Mouse (Mus musculus): ENCODE measurements around the gene Inpp5a.

Inpp5a gene

DNA sequence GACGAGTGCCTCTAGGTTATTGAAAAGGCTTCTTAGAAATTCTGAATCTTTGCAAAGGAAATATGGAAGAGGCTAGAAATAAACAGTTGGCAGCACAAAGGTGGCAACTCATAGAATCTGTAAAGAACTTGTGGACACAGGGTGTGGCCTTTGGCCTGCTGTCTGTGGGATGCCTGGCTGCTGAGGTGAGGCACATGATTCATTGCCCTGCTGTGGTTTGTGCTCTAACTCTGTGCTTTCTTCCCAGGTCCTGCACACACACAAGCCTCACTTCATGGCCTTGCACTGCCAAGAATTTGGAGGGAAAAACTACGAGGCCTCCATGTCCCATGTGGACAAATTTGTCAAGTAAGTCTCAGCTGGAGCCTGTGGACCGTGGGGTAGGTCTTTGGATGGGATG is 88.8 kb downstream of the Inpp5a start:
- DNase-seq (ENCODE audit: low spot score in 2 of 2) = no peak

DNA sequence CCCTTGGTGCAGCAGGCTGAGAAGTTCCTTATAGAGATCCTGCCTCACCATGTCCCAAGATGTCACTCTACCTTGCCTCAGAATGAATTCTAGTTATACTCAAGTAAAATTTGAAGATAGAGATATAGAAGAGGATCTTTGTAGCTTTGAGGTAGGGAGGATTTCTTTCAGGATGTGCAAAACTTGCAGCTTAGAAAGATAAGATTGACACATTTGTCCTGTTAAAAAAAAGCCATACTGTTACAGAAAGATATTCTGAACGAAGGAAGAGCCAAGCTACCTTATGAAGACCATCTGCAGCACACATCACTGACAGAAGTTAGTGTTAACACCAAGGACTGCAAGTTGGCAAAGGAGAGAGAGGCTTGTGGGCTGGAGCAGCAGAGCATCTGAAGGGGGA is 90.2 kb downstream of the Inpp5a start:
- no peak for DNase-seq (ENCODE audit: low spot score in 2 of 2)

- DNase-seq (ENCODE audit: low spot score in 2 of 2) = no peak
Measured at GRCm38 (mm10) chr7:139479626-139480025, 90.7 kb downstream of the Inpp5a start.

GRCm38 (mm10) chr7:139484206-139484955 is 95.5 kb downstream of the Inpp5a start:
- DNase-seq (ENCODE audit: low spot score in 2 of 2) = no peak

DNA sequence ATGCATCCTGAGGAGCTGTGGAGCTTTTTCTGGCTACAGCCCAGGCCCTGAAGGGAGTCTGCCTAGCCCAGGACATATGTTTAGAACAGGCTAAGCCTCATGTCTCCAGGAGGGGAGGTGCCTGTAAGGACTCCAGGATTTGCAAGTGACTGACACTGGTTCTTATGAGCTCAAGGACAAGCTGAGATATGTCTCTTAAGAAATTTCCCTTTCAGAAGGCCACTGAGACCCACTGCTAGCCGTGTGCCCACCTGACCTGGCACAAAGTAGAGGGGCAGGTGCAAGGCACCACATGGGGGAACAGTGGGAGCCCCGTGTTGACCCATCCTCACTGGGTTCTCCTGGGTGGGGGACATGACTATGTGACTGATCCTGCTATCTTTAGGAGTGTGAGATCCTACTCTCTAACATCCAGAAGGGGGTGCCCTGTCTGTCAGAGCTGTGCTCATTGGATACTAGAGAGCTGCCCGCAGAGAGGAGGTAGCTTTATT is 100.9 kb downstream of the Inpp5a start:
- DNase-seq (ENCODE audit: low spot score in 2 of 2) = no peak

GRCm38 (mm10) chr7:139492351-139492750 is 103.4 kb downstream of the Inpp5a start:
- no peak for DNase-seq (ENCODE audit: low spot score in 2 of 2)

DNA sequence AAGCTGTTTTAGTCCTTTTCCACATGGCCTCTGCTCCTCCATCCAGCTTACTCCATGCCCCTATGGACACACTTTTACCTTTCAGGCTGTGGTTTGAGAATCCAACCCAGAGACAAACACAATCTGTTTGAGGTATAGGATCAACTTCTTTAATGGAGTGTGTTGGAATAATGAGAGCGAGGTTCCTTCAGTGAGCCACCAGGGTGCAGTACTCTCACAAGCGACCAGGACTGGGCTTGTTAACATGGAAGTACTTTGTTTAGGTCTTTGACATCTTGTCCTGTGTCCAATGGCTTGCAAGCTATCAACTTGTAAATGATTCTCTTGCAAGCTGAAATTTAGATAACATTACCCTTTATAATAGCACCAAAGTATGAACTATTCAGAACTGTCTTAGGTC is 104.0 kb downstream of the Inpp5a start:
- DNase-seq (ENCODE audit: low spot score in 2 of 2) = no peak

GRCm38 (mm10) chr7:139495791-139496190 is 106.9 kb downstream of the Inpp5a start:
- DNase-seq (ENCODE audit: low spot score in 2 of 2) = no peak

- no peak for DNase-seq (ENCODE audit: low spot score in 2 of 2)
Measured at GRCm38 (mm10) chr7:139498038-139498625, 109.2 kb downstream of the Inpp5a start.

DNA sequence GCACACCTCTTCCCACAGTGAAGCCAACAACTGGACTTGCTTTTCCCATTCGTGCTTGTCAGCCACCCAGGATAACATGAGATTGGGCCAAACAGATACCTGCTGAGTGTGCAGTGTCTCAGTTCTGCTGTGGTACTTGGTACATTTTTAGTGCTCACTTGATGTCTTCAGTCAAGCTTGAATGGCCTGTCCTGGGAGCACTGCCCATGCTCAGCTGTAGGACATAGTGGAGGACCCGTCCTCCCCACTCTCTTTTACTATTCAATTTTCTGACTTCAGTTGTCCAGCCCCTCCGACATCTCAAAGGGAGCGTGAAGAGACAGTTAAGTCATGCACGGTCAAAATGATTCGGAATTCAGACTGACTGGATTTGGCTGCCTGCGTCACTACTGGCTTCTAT is 115.2 kb downstream of the Inpp5a start:
- no peak for DNase-seq (ENCODE audit: low spot score in 2 of 2)

DNA sequence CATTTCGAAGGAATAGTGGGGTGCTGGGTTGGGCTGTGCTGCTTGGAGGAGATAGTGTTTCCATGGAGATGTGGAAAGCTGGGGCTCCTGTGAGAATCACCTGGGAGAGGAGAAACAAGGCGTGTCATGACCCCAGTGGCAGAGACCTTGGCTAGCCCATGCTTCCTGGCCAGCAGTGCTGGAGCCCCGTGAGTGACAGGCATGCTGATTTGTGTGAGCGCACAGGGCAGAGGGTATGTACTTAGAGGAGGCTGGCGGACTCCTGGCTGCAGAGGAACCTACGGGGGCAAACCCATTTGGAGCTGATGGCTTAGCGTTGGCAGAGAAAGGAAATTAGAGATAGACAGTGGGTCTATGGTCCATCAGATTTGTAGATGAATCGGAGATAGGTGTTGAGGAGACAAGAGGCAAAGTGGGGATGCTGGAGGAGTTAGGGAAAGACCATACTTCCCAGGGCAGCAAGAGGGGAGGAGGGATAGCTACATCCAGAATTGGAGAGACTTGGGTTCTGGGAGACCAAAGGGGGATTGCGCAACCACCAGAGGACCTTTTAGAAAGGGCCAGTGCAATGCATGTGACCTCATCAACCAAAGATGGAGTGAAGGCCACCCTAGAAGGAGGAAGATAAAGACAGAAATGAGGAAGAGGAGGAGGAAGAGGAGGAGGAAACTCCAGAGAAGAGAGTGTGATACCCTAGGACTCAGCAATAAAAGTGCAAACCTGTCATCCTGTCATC is 117.9 kb downstream of the Inpp5a start:
- no peak for DNase-seq (ENCODE audit: low spot score in 2 of 2)

DNA sequence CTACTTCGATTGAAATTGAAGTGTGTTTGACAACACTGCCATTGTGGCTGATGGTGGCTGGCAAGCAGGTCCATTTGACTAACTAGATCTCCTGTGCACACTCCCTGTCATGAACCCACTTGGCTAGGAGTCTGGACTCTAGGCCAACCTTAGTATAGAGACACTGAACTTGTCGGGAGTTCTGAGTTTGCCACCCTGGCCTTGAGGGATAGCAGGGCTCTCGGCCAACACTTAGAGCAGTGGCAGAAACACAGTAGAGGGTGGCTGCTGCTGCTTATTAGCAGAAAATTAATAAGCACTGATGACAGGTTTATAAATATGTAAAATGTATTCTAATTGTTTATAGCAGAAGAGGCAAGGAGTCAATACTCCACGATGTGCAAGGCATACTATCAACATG is 120.0 kb downstream of the Inpp5a start:
- DNase-seq (ENCODE audit: low spot score in 2 of 2) = no peak

GRCm38 (mm10) chr7:139515959-139516660 is 127.2 kb downstream of the Inpp5a start:
- DNase-seq (ENCODE audit: low spot score in 2 of 2) = no peak

DNA sequence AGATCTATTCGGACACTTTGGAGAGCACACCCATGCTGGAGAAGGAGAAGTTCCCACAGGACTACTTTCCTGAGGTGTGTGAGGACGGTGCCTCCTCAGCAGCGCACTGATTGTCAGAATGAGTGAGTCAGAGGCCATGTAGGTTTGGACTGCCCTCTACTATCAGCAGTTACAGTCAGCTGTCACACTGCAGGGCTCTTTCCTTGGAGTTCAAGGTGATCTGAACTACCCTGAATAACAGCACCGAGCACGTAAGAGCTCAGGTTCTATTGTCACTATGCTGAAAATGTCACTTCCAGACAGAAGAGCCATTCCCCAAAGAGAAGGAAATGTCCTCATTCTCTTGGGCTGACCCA is 127.7 kb downstream of the Inpp5a start:
- no peak for DNase-seq (ENCODE audit: low spot score in 2 of 2)

DNA sequence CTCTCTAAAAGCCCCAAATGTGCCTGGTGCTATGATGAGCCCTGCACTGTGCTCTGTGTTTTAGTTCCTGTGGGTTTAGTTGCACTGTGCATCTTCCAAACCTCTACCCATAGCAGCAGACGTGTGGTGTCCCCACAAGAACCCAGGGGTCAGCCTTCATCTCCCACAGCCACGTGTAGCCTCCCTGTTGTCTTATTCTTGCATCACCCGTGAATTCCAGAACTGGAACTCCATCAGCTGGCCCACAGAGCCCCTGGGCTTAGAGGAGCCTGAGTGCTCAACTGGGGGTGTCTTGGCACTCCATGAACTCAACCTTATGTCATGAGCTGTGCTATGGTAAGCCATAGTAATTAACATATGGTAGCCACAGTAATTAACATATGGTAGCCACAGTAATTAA is 129.4 kb downstream of the Inpp5a start:
- no peak for DNase-seq (ENCODE audit: low spot score in 2 of 2)

DNA sequence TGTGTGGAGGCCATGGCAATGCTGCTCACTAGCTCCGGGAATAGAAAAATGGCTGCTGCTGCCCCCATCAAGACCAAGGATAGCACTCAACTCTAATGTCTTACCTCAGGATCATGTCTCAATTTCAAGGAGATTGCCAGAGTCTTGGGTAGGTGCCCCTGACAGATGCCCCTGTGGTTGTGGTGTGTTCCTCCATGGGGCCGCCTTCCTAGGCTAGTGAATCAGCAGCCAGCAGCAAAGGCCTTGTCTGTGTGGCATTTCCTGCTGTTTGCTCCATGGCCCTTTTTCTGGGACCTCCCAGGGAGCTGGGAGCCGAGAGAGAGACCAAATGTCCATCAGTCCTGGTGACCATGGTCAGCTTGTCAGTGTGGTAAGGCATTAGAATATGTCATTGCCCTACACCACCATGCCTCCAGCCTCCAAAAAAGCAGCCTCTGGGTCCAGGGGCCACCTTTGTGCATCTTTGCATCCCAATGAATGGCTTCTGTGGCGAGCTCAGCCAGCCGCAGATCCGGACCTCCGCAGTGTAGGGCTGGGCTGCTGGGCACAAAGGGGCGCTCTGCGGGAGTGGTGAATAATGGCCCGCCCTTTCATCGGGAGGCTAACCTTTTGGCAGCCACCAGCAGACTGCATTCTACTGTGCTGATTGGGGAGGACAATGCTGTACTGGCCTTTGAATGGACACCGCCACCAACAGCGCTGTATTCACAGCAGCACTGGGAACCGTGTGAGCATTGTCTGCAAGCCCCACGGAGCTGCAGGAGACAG is 139.6 kb downstream of the Inpp5a start:
- DNase-seq (ENCODE audit: low spot score in 2 of 2) = no peak

GRCm38 (mm10) chr7:139529208-139529607 is 140.3 kb downstream of the Inpp5a start:
- DNase-seq (ENCODE audit: low spot score in 2 of 2) = no peak

- DNase-seq (ENCODE audit: low spot score in 2 of 2) = no peak
Measured at GRCm38 (mm10) chr7:139530591-139531427, 141.9 kb downstream of the Inpp5a start.

DNA sequence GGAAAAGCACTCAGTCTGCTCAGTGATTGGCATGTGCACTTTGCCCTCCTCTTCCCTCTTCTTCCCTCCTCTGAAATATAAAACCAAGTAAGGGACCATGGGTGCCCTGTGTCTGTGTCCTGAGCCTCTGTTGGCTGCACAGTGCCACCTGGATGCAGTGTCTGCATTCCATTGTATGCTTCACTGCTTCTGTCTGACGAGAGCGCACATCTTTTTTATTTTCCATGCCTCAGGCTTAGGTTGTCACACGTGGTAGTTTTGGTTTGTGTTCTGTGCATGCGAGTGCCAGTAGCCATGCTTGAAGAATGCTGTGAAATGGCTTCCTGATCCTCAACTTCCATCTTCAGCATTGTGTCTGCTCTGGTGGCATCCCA is 142.5 kb downstream of the Inpp5a start:
- DNase-seq (ENCODE audit: low spot score in 2 of 2) = no peak

- no peak for DNase-seq (ENCODE audit: low spot score in 2 of 2)
Measured at GRCm38 (mm10) chr7:139536331-139536730, 147.4 kb downstream of the Inpp5a start.

DNA sequence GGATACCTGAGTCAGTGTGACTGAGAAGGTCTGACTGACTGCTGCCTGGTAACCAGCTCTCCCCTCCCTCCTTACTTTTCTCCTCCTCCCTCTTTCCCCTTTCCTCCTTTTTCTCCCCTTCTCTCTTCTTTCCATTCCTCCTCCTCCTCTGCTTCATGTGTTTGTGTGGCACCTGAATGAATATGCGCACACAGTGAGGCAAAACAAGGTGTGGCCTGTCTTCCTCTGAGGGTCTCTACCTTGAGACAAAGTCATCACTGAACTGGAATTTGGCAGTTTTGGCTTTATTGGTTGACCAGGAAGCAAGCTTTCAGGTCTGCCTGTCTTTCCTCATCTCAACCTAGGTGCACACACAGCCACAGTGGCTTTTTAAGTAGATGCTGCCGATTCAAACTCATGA is 147.9 kb downstream of the Inpp5a start:
- DNase-seq (ENCODE audit: low spot score in 2 of 2) = no peak
